30 mouse cellular contexts compared by ENCODE assay signal in the genomic region with DNA sequence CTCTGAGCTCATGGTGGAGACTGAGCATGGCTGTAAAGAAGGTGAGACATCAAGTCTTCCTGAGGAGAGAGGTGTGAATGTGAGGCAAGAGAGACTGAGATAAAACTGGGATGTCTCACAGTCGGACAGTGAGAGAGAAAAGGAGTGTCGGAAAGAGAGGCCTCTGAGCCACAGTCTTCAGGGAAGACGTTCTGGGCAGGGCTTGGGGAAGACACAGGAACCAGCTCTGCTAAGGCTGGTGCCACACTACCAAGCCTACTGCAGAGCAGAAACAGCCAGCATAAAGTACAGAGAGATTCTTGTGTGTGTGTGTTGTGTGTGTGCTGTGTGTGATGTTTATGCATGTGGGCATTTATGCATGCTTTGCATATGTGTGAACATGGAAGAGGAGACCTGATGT.
"Had no signal": no experiment of that assay in that cellular context is flagged by ENCODE, and none has a peak within 500 bp of the region (broad histone marks: within the 10 kb centered on the region; RNA-seq: fewer than 3 reads in every experiment).

No protein-coding gene starts in this region.

- H3K4me1 ChIP-seq: limb, embryonic 10.5 days; limb, embryonic 12.5 days; limb, embryonic 13.5 days; limb, embryonic 15.5 days; liver, embryonic 12.5 days; liver, embryonic 13.5 days; liver, embryonic 15.5 days; lung, embryonic 15.5 days; megakaryocyte, embryonic 14.5 days; midbrain, embryonic 10.5 days; midbrain, embryonic 12.5 days; midbrain, embryonic 13.5 days; midbrain, embryonic 15.5 days; neural tube, embryonic 12.5 days had no signal

- H3K27me3 ChIP-seq: limb, embryonic 12.5 days; limb, embryonic 13.5 days; limb, embryonic 15.5 days; liver, embryonic 12.5 days; liver, embryonic 13.5 days; liver, embryonic 15.5 days; lung, embryonic 15.5 days; megakaryocyte, embryonic 14.5 days; midbrain, embryonic 12.5 days; midbrain, embryonic 13.5 days; midbrain, embryonic 15.5 days; neural tube, embryonic 12.5 days had no signal

- H3K27ac ChIP-seq: limb, embryonic 10.5 days; limb, embryonic 12.5 days; limb, embryonic 13.5 days; limb, embryonic 15.5 days; liver, embryonic 12.5 days; liver, embryonic 13.5 days; liver, embryonic 14.5 days; liver, embryonic 15.5 days; lung, embryonic 15.5 days; macrophage; midbrain, embryonic 10.5 days; midbrain, embryonic 12.5 days; midbrain, embryonic 13.5 days; midbrain, embryonic 15.5 days; neural tube, embryonic 12.5 days had no signal

- ATAC-seq: liver, embryonic 12.5 days; liver, postnatal 0 days; lung, postnatal 0 days; midbrain, embryonic 13.5 days; midbrain, embryonic 15.5 days; midbrain, embryonic 16.5 days had no signal

- DNase-seq: left cerebral cortex, postnatal 4 days; liver; liver, embryonic 13.5 days; liver, postnatal 0 days; lung, adult 18-20 months; lung, adult 2 months; lung, embryonic 14.5 days; lung, postnatal 10 days; lung, postnatal 14 days; lung, postnatal 36 days; lung, postnatal 4 days; midbrain, embryonic 14.5 days had no signal

- H3K9me3 ChIP-seq: limb, embryonic 10.5 days; limb, embryonic 12.5 days; limb, embryonic 13.5 days; limb, embryonic 15.5 days; liver, embryonic 12.5 days; liver, embryonic 13.5 days; liver, embryonic 15.5 days; lung, embryonic 15.5 days; megakaryocyte, embryonic 14.5 days; midbrain, embryonic 10.5 days; midbrain, embryonic 12.5 days; midbrain, embryonic 13.5 days; midbrain, embryonic 15.5 days; neural tube, embryonic 12.5 days had no signal

- H3K4me3 ChIP-seq: limb, embryonic 10.5 days; limb, embryonic 12.5 days; limb, embryonic 13.5 days; limb, embryonic 15.5 days; liver, embryonic 12.5 days; liver, embryonic 13.5 days; liver, embryonic 15.5 days; lung, embryonic 15.5 days; megakaryocyte, embryonic 14.5 days; midbrain, embryonic 10.5 days; midbrain, embryonic 12.5 days; midbrain, embryonic 13.5 days; midbrain, embryonic 15.5 days; myocyte; neural tube, embryonic 12.5 days had no signal

- H3K36me3 ChIP-seq: limb, embryonic 10.5 days; limb, embryonic 12.5 days; limb, embryonic 13.5 days; limb, embryonic 15.5 days; liver, embryonic 12.5 days; liver, embryonic 13.5 days; liver, embryonic 15.5 days; lung, embryonic 15.5 days; midbrain, embryonic 10.5 days; midbrain, embryonic 12.5 days; midbrain, embryonic 13.5 days; midbrain, embryonic 15.5 days; neural tube, embryonic 12.5 days had no signal
